Mouse (Mus musculus) MEL (cell line): ENCODE measurements around the gene Klhdc8a.

Source experiments
- CHD1 ChIP-seq: IDR thresholded peaks from 2 replicates; pipeline ENCODE4 v1.6.1; 2012; ENCODE audit warnings: low read depth, mild to moderate bottlenecking, inconsistent platforms, low read length, improper control_type of control experiment
- CTCF ChIP-seq, 3 experiments: IDR thresholded peaks in 2 of 3; conservative IDR thresholded peaks in 1 of 3; 2 replicates each; pipeline ENCODE4 v1.5.1; 2011 to 2012; ENCODE audit warnings: low read length in 3 of 3, low read depth in 2 of 3, mild to moderate bottlenecking in 2 of 3, improper control_type of control experiment in 1 of 3, inconsistent platforms in 1 of 3, mixed read lengths in 1 of 3, moderate library complexity in 1 of 3; ENCODE audit not compliant: control insufficient read depth in 1 of 3, insufficient read depth in 1 of 3, poor library complexity in 1 of 3, severe bottlenecking in 1 of 3
- GATA1 ChIP-seq: IDR thresholded peaks from 2 replicates; pipeline ENCODE4 v1.6.1; 2011; ENCODE audit warnings: low read depth, low read length, improper control_type of control experiment
- POLR2A ChIP-seq, 2 experiments: IDR thresholded peaks; 2 replicates each; pipeline ENCODE4 v1.6.1; 2011 to 2012; ENCODE audit warnings: low read length in 2 of 2, mild to moderate bottlenecking in 2 of 2, control low read depth in 1 of 2, improper control_type of control experiment in 1 of 2, low read depth in 1 of 2, moderate library complexity in 1 of 2; ENCODE audit not compliant: control insufficient read depth in 1 of 2, insufficient read depth in 1 of 2, poor library complexity in 1 of 2

DNA sequence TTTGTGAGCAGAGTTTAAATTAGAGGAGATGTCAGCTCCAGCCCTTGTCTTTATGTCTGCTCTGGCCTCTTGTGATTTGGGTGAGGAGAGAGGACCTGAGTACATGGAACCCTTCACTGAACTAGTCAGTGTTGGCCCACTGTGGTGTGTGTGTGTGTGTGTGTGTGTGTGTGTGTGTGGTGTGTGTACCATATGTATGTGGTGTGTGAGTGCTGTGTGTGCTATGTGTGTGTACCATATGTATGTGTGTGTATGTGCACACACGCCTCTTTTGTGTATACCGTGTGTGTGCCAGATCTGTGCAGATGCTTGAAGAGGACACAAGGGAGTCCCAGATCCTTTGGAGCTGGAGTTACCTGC, 16.3 kb upstream of the Klhdc8a start:
- TF ChIP-seq CTCF (IDR thresholded peaks at IDR 0.05 in 2 of 3, conservative IDR thresholded peaks at IDR 0.05 in 1 of 3; ENCODE audit: control insufficient read depth in 1 of 3, insufficient read depth in 1 of 3, low read depth in 2 of 3, low read length in 3 of 3, poor library complexity in 1 of 3, severe bottlenecking in 1 of 3), result no peak
- TF ChIP-seq CHD1, result no peak
- no peak for TF ChIP-seq POLR2A (IDR thresholded peaks at IDR 0.05; ENCODE audit: control insufficient read depth in 1 of 2, insufficient read depth in 1 of 2, low read depth in 1 of 2, low read length in 2 of 2, poor library complexity in 1 of 2)
- TF ChIP-seq GATA1, result no peak
